Mouse (Mus musculus) stomach, postnatal 0 days (tissue): ENCODE results near the gene Klc1. TPM values are rescaled to one million over a fixed set of nuclear protein-coding genes. Genes with fewer than 3 reads are reported as not detected.
"Not testable (repeated sequence)": the region's sequence is repeated elsewhere in the genome, so short reads cannot be mapped to it uniquely, and the experiment has no call there.

ENCODE experiments used
- ATAC-seq: fragments of 200-750 bp; cut with Nextera tagmentation; 2 replicates; pipeline ENCODE4 v1.8.0; 2017; ENCODE audit not compliant: low FRiP score, low TSS enrichment
- DNase-seq: peaks from one replicate; pipeline ENCODE4 v3.0.0-alpha.2; 2016; ENCODE audit warnings: low spot score
- H3K27ac ChIP-seq: fragments of 300-500 bp; sonication (generic); replicated peaks from 2 replicates; pipeline ENCODE4 v1.5.1; 2014; ENCODE audit warnings: mild to moderate bottlenecking, control low read depth
- H3K27me3 ChIP-seq: fragments of 300-500 bp; sonication (generic); 2 replicates; pipeline ENCODE4 v1.6.1; 2014; ENCODE audit warnings: low read length; ENCODE audit not compliant: control insufficient read depth, insufficient read depth
- H3K36me3 ChIP-seq: fragments of 300-500 bp; sonication (generic); 2 replicates; pipeline ENCODE4 v1.6.1; 2014; ENCODE audit warnings: low read length, mixed read lengths; ENCODE audit not compliant: control insufficient read depth, insufficient read depth
- H3K4me1 ChIP-seq: fragments of 300-500 bp; sonication (generic); replicated peaks from 2 replicates; pipeline ENCODE4 v1.6.1; 2014; ENCODE audit warnings: antibody characterized with exemption; ENCODE audit not compliant: control insufficient read depth, insufficient read depth
- H3K4me2 ChIP-seq: fragments of 300-500 bp; sonication (generic); replicated peaks from 2 replicates; pipeline ENCODE4 v1.6.1; 2014; ENCODE audit warnings: low read depth, mild to moderate bottlenecking, control low read depth, moderate library complexity
- H3K4me3 ChIP-seq: fragments of 300-500 bp; sonication (generic); 2 replicates; pipeline ENCODE4 v1.5.1; 2014; ENCODE audit warnings: low read depth, low read length, control low read depth
- H3K9ac ChIP-seq: fragments of 300-500 bp; sonication (generic); 2 replicates; pipeline ENCODE4 v1.6.1; 2014; ENCODE audit warnings: mild to moderate bottlenecking, low read length, control low read depth, mixed read lengths
- H3K9me3 ChIP-seq: fragments of 300-500 bp; sonication (generic); 2 replicates; pipeline ENCODE4 v1.6.1; 2016; ENCODE audit warnings: low read length; ENCODE audit not compliant: control insufficient read depth
- CTCF ChIP-seq: IDR thresholded peaks from 2 replicates; pipeline ENCODE4 v1.5.1; 2016; ENCODE audit warnings: antibody characterized with exemption, low read depth, mild to moderate bottlenecking, moderate library complexity
- EP300 ChIP-seq: optimal IDR thresholded peaks from 2 replicates; pipeline ENCODE3; 2016; ENCODE audit warnings: antibody characterized with exemption
- WGBS: fragments of 180-500 bp; shearing (Covaris S2); extraction: QIAGEN DNeasy Blood & Tissue Kit; methylation state at CpG from one replicate; pipeline ENCODE4 v1.1.7; 2014; 5-methylcytosine and 5-hydroxymethylcytosine counted together
- polyA plus RNA-seq: library from polyadenylated mRNA; unstranded; fragments of >200 nt; fragmentation: Nextera tagmentation; extraction: Ambion mirVana; gene quantifications from 2 replicates; pipeline ENCODE4 v1.2.1, GENCODE M21; 2015

Klc1 gene
- polyA plus RNA-seq, 1 experiment from 2014 or later: 56.7 TPM

DNA sequence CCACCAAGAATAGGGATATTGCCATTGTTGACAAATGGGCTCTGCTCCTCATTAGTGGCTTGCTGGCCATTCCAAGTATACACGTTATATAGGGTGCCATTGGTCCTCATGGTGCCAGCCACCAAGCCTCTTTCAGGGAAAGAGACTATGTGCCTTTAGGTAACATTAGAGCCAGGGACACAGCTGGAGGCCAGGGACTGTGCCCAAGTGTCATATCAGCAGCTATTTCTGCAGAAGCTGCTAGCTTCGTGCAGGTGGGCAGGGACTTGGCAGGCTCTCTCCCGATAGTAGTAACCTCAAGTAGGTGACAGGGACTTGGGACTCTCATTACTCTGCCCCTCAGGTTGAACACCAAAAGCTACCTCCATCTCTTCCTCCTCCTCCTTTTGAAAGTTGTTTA lies 23.7 kb upstream of the Klc1 start:
- Histone ChIP-seq H3K9ac (no peak overlapping the region), H3K4me2 (no peak overlapping the region), H3K4me3 (no peak overlapping the region), H3K4me1 (no peaks in the 10 kb centered on the region), H3K27me3 (no peaks in the 10 kb centered on the region), H3K9me3 (no peaks in the 10 kb centered on the region), H3K27ac (no peak overlapping the region), H3K36me3 (no peaks in the 10 kb centered on the region)
- WGBS: 87% methylated on average over 3 of the region's 3 CpGs
- TF ChIP-seq EP300 (no peak), CTCF (no peak)
- no peak for ATAC-seq
- DNase-seq: no peak

DNA sequence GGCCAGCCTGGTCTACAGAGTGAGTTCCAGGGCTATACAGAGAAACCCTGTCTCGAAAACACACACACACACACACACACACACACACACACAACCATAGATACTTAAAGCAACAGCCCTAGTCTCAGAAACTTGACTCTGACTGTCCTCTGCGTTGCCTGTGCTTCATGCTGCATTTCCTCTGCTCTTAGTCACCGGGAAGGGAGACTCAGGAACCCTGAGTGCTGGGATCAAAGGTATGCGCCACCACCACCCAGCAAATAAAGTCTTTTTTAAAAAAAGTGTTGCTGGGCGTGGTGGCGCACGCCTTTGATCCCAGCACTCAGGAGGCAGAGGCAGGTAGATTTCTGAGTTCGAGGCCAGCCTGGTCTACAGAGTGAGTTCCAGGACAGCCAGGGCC lies 22.0 kb upstream of the Klc1 start:
- not testable (repeated sequence) for H3K4me1 ChIP-seq, H3K4me2 ChIP-seq, H3K27me3 ChIP-seq, H3K36me3 ChIP-seq, H3K9me3 ChIP-seq, ATAC-seq, H3K9ac ChIP-seq, H3K4me3 ChIP-seq, DNase-seq, H3K27ac ChIP-seq
- WGBS: 85% methylated on average over 8 of the region's 8 CpGs

DNA sequence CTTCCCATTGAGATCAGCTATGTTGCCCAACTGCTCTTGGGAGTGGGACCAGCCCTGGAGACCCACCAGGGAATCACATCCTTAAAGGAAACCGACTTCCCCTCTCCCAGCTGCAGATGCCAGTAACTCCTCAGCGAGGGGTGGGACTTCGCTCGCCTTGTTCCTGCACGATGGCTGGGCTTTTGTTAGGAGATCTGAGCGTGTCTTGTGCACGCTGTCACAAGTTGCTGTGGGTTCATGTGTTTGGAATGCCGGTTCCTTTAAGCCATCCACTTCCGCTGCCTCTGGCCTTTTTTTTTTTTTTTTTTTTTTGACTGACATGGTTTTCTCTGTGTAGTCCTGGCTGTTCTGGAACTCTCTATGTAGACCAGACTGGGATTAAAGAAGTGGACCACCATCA lies 21.3 kb upstream of the Klc1 start:
- no peaks in the 10 kb centered on the region for H3K4me1 ChIP-seq
- H3K27ac ChIP-seq: no peak overlapping the region
- no peak overlapping the region for H3K9ac ChIP-seq

DNA sequence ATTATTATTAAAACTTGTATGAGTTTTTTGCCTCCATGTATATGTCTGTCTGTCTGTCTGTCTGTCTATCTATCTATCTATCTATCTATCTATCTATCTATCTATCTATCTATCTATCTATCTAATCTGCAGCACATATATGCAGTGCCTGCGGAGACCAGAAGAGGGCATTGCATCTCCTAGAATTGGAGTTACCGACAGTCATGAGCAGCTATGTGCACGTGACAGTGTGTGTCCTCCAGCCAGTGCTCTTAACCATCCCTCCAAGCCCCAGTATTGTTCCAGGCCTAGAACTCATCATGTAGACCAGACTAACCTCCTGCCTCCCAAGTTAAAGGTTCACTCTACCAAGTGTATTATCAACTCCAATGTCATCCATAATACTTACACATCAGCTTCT lies 19.9 kb upstream of the Klc1 start:
- Histone ChIP-seq H3K27me3 (no peaks in the 10 kb centered on the region), H3K9ac (no peak overlapping the region), H3K4me3 (no peak overlapping the region), H3K27ac (no peak overlapping the region), H3K9me3 (no peaks in the 10 kb centered on the region), H3K4me1 (no peaks in the 10 kb centered on the region), H3K4me2 (no peak overlapping the region), H3K36me3 (no peaks in the 10 kb centered on the region)
- no peak for ATAC-seq
- 15% methylated on average over 3 of the region's 3 CpGs for WGBS
- peak; percentile 39 for DNase-seq
- TF ChIP-seq CTCF (peak; percentile 77), EP300 (no peak)

More for the DNA sequence above, 21.3 kb upstream of the Klc1 start:
- TF ChIP-seq EP300 (no peak), CTCF (no peak)
- ATAC-seq: no peak
- 43% methylated on average over 9 of the region's 9 CpGs for WGBS
- Histone ChIP-seq H3K36me3 (no peaks in the 10 kb centered on the region), H3K27me3 (no peaks in the 10 kb centered on the region), H3K4me2 (no peak overlapping the region), H3K4me3 (no peak overlapping the region), H3K9me3 (no peaks in the 10 kb centered on the region)
- no peak for DNase-seq

DNA sequence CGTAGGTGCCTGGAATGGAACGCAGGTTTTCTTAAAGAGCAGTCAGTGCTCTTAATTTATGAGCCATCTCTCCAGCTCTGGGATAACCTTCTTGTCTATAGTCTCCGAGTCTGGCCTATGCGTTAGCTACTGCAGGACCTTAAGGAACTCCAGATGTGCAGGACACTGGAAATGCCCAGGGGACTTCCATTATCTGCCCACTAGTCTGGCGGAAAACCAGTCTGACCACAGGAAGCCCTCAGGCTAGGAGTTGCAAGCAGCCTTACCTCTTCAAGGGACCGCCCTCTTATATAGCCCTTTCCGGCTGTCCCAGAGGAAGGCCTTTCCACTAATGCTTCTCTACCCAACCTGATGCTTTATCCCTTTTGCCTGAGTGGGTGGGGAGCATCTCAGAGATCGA lies 17.3 kb upstream of the Klc1 start:
- 78% methylated on average over 8 of the region's 8 CpGs for WGBS
- Histone ChIP-seq H3K36me3 (no peaks in the 10 kb centered on the region), H3K4me2 (no peak overlapping the region), H3K9me3 (no peaks in the 10 kb centered on the region), H3K4me1 (no peaks in the 10 kb centered on the region), H3K9ac (no peak overlapping the region), H3K4me3 (no peak overlapping the region), H3K27ac (no peak overlapping the region), H3K27me3 (no peaks in the 10 kb centered on the region)
- DNase-seq (no peak), ATAC-seq (no peak)
- TF ChIP-seq CTCF (no peak), EP300 (no peak)

DNA sequence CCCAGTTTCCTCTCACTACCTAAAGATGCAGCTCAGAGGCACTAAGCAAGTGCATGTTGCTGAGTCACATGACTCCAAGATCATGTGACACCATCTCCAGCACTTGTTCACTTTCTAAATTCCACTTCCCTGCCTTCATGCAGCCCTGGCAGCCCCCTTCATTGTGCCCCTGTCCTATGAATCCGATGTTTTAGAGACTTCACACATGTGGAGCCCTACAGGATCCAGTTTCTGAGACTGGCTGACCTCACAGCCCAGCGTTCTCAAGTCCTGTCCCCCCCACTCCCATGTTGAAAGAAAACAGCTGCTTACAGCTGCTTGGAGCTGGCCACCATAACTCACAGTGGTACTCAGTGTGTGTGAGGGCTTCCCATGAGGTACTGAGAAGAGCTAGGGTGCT lies 15.2 kb upstream of the Klc1 start:
- H3K9ac ChIP-seq: no peak overlapping the region
- 0 out of 2 replicates have a peak overlapping the region, but pooled peaks have one; percentile 12 for H3K4me2 ChIP-seq
- DNase-seq: no peak
- 0 out of 2 replicates have a peak, but pooled peaks cover 3% of the 10 kb centered on the region for H3K4me1 ChIP-seq
- H3K9me3 ChIP-seq: no peaks in the 10 kb centered on the region
- TF ChIP-seq EP300: no peak
- no peaks in the 10 kb centered on the region for H3K36me3 ChIP-seq
- H3K27me3 ChIP-seq: no peaks in the 10 kb centered on the region
- H3K27ac ChIP-seq: peak overlapping the region; percentile 74
- no peak overlapping the region for H3K4me3 ChIP-seq
- WGBS: 35% methylated on average over 2 of the region's 2 CpGs
- ATAC-seq: peak; percentile 84
